Mouse (Mus musculus) heart, adult 2 months (tissue): ENCODE results near the gene Pik3ca. TPM values are rescaled to one million over a fixed set of nuclear protein-coding genes. Genes with fewer than 3 reads are reported as not detected.

Source experiments
- DNase-seq, 2 experiments: peaks; one replicate each; pipeline ENCODE4 v3.0.0; 2021
- H3K27ac ChIP-seq: fragments of 200-600 bp; 2 replicates; pipeline ENCODE4 v1.8.1; 2022
- H3K27me3 ChIP-seq: fragments of 200-500 bp; 2 replicates; pipeline ENCODE4 v1.6.1; 2012; ENCODE audit warnings: mild to moderate bottlenecking, low read length, inconsistent platforms, mixed read lengths; ENCODE audit not compliant: control insufficient read depth, insufficient read depth
- H3K36me3 ChIP-seq: fragments of 200-500 bp; 2 replicates; pipeline ENCODE4 v1.6.1; 2012; ENCODE audit warnings: low read length, inconsistent platforms; ENCODE audit not compliant: control insufficient read depth, insufficient read depth
- H3K4me1 ChIP-seq: fragments of 200-500 bp; 2 replicates; pipeline ENCODE4 v1.6.1; 2011; ENCODE audit warnings: low read length; ENCODE audit not compliant: control insufficient read depth, insufficient read depth
- H3K4me3 ChIP-seq: fragments of 200-600 bp; 2 replicates; pipeline ENCODE4 v1.8.1; 2022
- H3K79me2 ChIP-seq: fragments of 200-500 bp; replicated peaks from 2 replicates; pipeline ENCODE4 v1.6.1; 2012; ENCODE audit warnings: mild to moderate bottlenecking, inconsistent platforms, low read length, moderate library complexity, mixed read lengths; ENCODE audit not compliant: control insufficient read depth, insufficient read depth
- H3K9ac ChIP-seq: fragments of 200-500 bp; 2 replicates; pipeline ENCODE4 v1.6.1; 2012; ENCODE audit warnings: low read depth, mild to moderate bottlenecking, control low read depth, inconsistent platforms, low read length, mixed read lengths
- CTCF ChIP-seq: fragments of 200-600 bp; IDR thresholded peaks from 2 replicates; pipeline ENCODE4 v1.8.1; 2022; ENCODE audit warnings: antibody characterized with exemption, mild to moderate bottlenecking, moderate library complexity
- EP300 ChIP-seq: fragments of 200-500 bp; IDR thresholded peaks from 2 replicates; pipeline ENCODE4 v1.6.1; 2011; ENCODE audit warnings: low read depth, low read length, control low read depth; ENCODE audit not compliant: insufficient read depth
- POLR2A ChIP-seq: fragments of 200-500 bp; IDR thresholded peaks from 2 replicates; pipeline ENCODE4 v1.6.1; 2011; ENCODE audit warnings: mild to moderate bottlenecking, low read depth, low read length, control low read depth; ENCODE audit not compliant: insufficient read depth
- WGBS: fragments of 180-500 bp; shearing (Covaris S2); methylation state at CpG from one replicate; pipeline ENCODE4 v1.1.7; 2018; 5-methylcytosine and 5-hydroxymethylcytosine counted together
- intact Hi-C: fragments of 180-260 bp; cut with DNase I; formaldehyde crosslinking; loops from one replicate; pipeline ENCODE4 v1.15.1; 2025
- polyA plus RNA-seq: library from polyadenylated mRNA; depleted of rRNA; stranded (reverse); fragments of >200 nt; gene quantifications from 2 replicates; pipeline ENCODE4 v1.2.3, GENCODE M21; 2012
- total RNA-seq, 2 experiments: library from RNA; stranded (reverse); gene quantifications; 2 replicates each; pipeline ENCODE4 v1.2.3; 2021

Pik3ca gene
- total and polyA plus RNA-seq, 3 experiments, result 6.5 to 48.5 (median 43.5) TPM

- peak overlapping the region; percentile 92 for H3K9ac ChIP-seq
- peaks cover 3% of the 10 kb centered on the region for H3K79me2 ChIP-seq
- peaks cover 14% of the 10 kb centered on the region for H3K4me1 ChIP-seq
- peak overlapping the region; percentile 88 for H3K27ac ChIP-seq
- peak overlapping the region; percentile 97 for H3K4me3 ChIP-seq
- intact Hi-C loops, result loop anchor here (2.0 to 10.0 kb wide), 6 partner anchors 55 to 1792 kb away; partner anchors contain the start of genes Actl6a, Mfn1, Mynn and Zfp639
- peak; percentile 96 to 98 for DNase-seq
- H3K27me3 ChIP-seq, result no peaks in the 10 kb centered on the region
- WGBS, result 2% methylated on average over 74 of the region's 77 CpGs
- H3K36me3 ChIP-seq, result peaks cover 10% of the 10 kb centered on the region
- TF ChIP-seq EP300 (peak; percentile 80), POLR2A (peak; percentile 99), CTCF (peak; percentile 49)
Measured at GRCm38 (mm10) chr3:32396794-32397460, 544 bp upstream of the Pik3ca start.

DNA sequence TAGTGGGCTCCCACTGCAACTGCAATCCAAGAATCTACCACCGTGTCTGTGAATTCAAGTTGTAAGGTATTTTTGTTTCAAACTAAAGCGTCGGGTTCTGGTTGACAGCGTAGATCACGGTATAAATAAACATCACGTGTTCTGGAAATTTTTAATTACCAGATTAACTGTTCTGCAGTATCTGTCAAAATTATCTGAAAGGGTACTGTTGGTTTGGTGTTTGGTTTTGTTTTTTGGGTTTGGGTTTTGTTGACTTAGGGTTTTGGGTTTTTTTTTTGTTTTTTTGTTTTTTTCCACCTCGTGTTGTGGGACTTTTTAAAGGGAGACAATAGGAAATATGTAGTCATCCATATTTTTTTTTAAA is 686 bp downstream of the Pik3ca start:
- peak overlapping the region; percentile 97 for H3K4me3 ChIP-seq
- peak overlapping the region; percentile 92; the same call in 1 of the 2 replicates for H3K9ac ChIP-seq
- H3K4me1 ChIP-seq, result peaks cover 16% of the 10 kb centered on the region
- intact Hi-C loops, result loop anchor here (1.0 to 10.0 kb wide), 6 partner anchors 31 to 1793 kb away; partner anchors contain the start of genes Actl6a, Mfn1 and Mynn
- H3K36me3 ChIP-seq, result peaks cover 13% of the 10 kb centered on the region
- no peaks in the 10 kb centered on the region for H3K27me3 ChIP-seq
- peaks cover 3% of the 10 kb centered on the region for H3K79me2 ChIP-seq
- no peak for DNase-seq
- WGBS, result 1% methylated on average over 7 of the region's 7 CpGs
- H3K27ac ChIP-seq, result peak overlapping the region; percentile 88
- TF ChIP-seq CTCF (no peak), POLR2A (no peak), EP300 (no peak)

- DNase-seq, result no peak
- TF ChIP-seq CTCF (no peak), EP300 (no peak), POLR2A (no peak)
- 14% methylated on average over 4 of the region's 4 CpGs for WGBS
- no peaks in the 10 kb centered on the region for H3K27me3 ChIP-seq
- H3K79me2 ChIP-seq, result peaks cover 5% of the 10 kb centered on the region
- H3K36me3 ChIP-seq, result peaks cover 16% of the 10 kb centered on the region
- peak overlapping the region; percentile 88; the same call in 1 of the 2 replicates for H3K27ac ChIP-seq
- intact Hi-C loops, result loop anchor here (1.0 to 10.0 kb wide), 6 partner anchors 30 to 1794 kb away; partner anchors contain the start of genes Actl6a, Mfn1 and Mynn
- peak overlapping the region; percentile 33; the same call in 1 of the 2 replicates for H3K9ac ChIP-seq
- H3K4me3 ChIP-seq, result peak overlapping the region; percentile 17; the same call in 1 of the 2 replicates
- H3K4me1 ChIP-seq, result peaks cover 20% of the 10 kb centered on the region
Measured at GRCm38 (mm10) chr3:32398623-32399022, 1.2 kb downstream of the Pik3ca start.

DNA sequence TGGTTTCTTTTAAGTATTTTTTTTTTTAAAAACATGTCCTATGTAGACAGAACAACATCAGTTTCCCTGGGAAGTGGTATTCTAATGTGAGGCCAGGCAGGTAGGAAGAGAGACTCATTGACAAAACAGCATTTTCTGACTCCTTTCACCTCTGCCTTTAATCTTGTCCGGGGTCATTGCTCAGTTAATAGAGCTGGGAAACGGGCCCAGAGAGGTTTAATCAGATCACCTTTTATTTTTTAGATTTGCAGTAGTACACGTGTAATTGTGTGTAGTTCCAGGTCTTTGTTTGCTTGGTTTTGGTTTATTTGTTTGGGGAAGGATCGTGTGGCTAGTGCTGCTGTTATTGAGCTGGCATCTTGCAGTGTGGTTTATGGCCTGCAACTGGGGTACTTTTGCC is 1.9 kb downstream of the Pik3ca start:
- 41% methylated on average over 4 of the region's 4 CpGs for WGBS
- intact Hi-C loops, result loop anchor here (2.0 to 10.0 kb wide), 5 partner anchors 29 to 1795 kb away; partner anchors contain the start of genes Actl6a, Mfn1 and Mynn
- no peak for DNase-seq

DNA sequence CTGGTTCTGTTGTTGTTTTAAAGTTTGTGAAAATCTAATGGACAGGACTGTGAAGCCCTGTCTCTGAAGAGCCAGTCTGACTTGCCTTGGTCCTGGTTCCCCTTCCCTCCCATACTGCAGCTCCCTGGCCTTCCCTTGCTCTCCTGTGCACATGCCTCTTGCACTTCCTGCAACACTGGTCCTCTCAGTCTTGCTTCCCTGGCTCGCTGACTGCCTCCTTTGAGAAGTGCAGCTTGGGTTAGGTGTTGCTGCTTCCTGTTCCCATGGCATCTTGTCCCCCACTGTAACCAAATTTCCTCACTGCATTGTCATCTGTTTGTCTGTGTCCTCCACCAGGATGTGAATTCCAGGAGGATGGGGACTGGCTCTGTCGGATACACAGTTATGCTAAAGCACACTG is 2.5 kb downstream of the Pik3ca start:
- Histone ChIP-seq H3K27me3 (no peaks in the 10 kb centered on the region), H3K36me3 (peaks cover 29% of the 10 kb centered on the region), H3K79me2 (peaks cover 7% of the 10 kb centered on the region), H3K27ac (peak overlapping the region; percentile 16; the same call in 1 of the 2 replicates), H3K9ac (no peak overlapping the region; the same call in 1 of the 2 replicates), H3K4me3 (no peak overlapping the region), H3K4me1 (peaks cover 21% of the 10 kb centered on the region)
- 15% methylated on average over 2 of the region's 2 CpGs for WGBS
- DNase-seq, result no peak
- intact Hi-C loops, result loop anchor here (2.0 to 10.0 kb wide), 6 partner anchors 15 to 1795 kb away; partner anchors contain the start of genes Actl6a, Mfn1 and Mynn
- TF ChIP-seq EP300 (no peak), POLR2A (no peak), CTCF (no peak)

More for the DNA sequence above, 1.9 kb downstream of the Pik3ca start:
- TF ChIP-seq CTCF (no peak), EP300 (no peak), POLR2A (no peak)
- H3K9ac ChIP-seq, result no peak overlapping the region; the same call in 1 of the 2 replicates
- peaks cover 5% of the 10 kb centered on the region for H3K79me2 ChIP-seq
- H3K4me1 ChIP-seq, result peaks cover 20% of the 10 kb centered on the region
- no peaks in the 10 kb centered on the region for H3K27me3 ChIP-seq
- H3K27ac ChIP-seq, result no peak overlapping the region; the same call in 1 of the 2 replicates
- peaks cover 23% of the 10 kb centered on the region for H3K36me3 ChIP-seq
- H3K4me3 ChIP-seq, result no peak overlapping the region

- Histone ChIP-seq H3K27ac (no peak overlapping the region), H3K36me3 (peaks cover 39% of the 10 kb centered on the region), H3K4me3 (no peak overlapping the region), H3K27me3 (no peaks in the 10 kb centered on the region), H3K79me2 (peaks cover 13% of the 10 kb centered on the region), H3K4me1 (peaks cover 26% of the 10 kb centered on the region), H3K9ac (no peak overlapping the region)
- no peak for DNase-seq
- intact Hi-C loops, result loop anchor here (2.0 kb wide), 1 partner anchor 13 kb away; no protein-coding TSS in a partner anchor
- WGBS, result 66% methylated on average over 3 of the region's 3 CpGs
- TF ChIP-seq POLR2A (no peak), CTCF (no peak), EP300 (no peak)
Measured at GRCm38 (mm10) chr3:32401591-32401990, 4.1 kb downstream of the Pik3ca start.
